Mouse (Mus musculus) cerebellum, postnatal 10 days (tissue): ENCODE results near the gene Adamts1.

ENCODE experiments used
- DNase-seq, 2 experiments: peaks; one replicate each; pipeline ENCODE4 v3.0.0; 2021; ENCODE audit warnings: mixed read lengths in 2 of 2

Adamts1 gene

DNA sequence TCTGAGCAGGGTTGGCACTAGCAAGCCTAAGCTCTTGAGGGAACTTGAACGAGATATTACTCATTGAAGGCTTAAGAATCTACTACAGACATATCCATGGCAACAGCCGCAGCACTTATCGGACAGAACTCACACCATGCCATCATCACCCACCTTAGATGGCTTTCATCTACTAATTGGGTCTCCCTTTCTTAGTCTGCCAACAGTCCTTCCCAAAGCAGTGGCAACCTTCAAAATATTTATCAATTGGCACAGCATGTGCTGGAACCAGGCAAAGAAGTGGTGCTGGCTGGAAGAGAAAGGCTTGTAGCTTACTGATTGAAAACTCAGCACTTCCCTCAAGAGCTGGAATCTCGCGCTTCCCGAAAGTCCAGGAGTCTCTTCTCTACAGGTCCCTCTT is 37.7 kb downstream of the Adamts1 start:
- no peak for DNase-seq

DNA sequence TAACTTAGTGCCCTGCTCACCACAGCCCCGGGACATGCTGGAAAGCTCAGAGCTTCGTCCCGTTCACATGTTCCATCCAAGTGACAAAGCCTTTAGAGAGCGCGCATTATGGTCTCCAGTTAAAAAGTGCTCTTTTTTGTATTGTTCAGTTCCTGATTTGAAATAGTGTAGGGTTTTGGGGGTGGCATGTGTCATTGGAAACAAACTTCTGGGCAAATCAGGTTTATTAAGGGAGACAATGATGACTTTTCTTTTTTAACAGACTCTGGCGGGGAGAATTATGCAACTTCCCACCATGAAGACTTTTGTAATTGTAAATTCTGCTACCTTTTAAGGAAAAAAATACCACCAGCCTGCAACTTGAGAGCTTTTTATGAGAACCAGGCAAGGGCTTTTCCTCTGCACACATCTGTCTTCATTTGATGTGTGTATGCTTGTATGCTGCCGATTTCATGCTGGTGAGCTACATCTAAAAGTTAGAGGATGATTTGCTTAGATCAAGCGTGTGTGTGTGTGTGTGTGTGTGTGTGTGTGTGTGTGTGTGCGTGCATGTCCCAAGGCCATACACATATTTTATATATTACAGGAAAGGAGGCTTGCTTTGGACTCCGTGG is 40.8 kb downstream of the Adamts1 start:
- DNase-seq, result no peak

DNA sequence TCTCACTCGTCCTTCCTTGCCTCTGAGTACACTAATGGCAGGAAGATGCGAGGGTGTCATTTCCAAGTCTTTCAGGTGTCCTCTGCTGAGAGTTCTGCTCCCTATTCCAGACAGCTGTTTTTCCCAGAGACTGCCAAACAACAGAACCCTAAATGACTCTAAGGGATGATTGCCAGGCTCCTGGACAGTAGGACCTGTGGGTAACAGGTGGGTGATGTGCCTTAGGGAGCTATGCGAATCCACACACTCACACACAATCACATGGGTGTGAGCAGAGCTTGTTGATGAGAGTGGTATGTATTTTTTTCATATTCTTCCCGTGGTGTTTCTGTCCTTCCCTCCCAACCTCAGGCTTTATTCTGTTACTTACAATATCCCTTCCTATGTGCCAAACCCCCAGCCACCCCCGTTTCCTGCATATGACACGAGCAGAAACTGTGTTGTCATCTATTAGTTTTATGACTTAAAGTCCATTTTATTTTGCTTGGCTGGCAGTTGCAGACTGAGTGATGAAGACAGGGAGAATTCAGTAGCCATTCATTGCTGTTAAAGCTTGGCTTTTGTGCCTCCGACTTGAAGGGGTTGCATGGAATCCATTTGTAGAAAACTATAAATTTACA is 41.8 kb downstream of the Adamts1 start:
- DNase-seq, result no peak

DNA sequence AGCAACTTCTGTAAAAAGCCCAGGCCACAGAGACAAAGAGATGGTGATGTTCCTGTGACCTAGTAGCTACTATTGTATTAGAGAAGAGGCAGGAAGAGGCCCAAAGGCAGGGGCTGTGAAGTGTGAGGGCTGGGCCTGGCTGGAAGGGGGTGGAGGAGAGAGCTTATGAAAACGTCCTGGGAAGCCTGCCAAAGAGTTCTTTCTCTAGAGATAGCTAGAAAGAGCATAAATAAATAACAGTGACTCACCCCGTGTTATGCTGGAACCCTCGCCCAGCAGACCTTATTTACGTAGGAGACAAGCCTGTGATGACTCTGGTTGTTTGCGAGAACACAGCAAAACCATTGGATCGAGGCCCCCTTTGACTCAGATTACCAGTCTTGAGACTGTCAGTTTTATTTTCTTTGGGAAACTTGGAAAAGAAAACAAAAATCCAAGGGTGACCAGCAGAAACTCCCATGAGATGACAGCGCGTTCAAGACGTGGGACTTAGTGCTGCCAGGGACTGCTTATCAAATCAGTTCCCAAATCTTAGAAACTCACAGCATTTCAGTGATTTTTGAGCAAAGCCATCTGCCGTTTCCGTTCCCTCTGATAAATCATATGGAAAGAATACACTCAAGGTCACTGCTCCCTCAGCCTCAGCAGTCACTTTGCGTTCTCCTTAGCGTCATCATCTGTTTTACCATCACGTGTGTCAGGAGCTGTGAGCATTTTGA is 46.7 kb downstream of the Adamts1 start:
- DNase-seq, result peak; percentile 47 to 49

DNA sequence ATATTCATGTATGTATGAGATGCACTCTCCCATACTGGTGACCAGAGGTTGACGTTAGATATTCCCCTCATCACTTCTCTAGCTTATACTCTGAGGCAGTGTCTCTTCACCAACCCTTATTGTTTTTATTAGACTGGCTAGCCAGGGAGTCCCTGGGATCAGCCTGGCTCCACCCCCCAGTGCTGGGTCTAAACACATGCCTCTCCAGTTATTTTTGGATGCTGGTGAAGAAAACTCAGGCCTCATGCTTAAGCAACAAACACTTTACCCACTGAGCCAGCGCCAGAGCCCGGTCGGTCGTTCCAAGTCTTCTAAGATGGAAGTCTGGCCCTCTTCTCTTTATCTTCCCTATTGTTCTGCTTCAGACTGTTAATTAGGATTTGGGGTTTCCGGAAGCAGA is 53.6 kb downstream of the Adamts1 start:
- DNase-seq, result no peak

DNA sequence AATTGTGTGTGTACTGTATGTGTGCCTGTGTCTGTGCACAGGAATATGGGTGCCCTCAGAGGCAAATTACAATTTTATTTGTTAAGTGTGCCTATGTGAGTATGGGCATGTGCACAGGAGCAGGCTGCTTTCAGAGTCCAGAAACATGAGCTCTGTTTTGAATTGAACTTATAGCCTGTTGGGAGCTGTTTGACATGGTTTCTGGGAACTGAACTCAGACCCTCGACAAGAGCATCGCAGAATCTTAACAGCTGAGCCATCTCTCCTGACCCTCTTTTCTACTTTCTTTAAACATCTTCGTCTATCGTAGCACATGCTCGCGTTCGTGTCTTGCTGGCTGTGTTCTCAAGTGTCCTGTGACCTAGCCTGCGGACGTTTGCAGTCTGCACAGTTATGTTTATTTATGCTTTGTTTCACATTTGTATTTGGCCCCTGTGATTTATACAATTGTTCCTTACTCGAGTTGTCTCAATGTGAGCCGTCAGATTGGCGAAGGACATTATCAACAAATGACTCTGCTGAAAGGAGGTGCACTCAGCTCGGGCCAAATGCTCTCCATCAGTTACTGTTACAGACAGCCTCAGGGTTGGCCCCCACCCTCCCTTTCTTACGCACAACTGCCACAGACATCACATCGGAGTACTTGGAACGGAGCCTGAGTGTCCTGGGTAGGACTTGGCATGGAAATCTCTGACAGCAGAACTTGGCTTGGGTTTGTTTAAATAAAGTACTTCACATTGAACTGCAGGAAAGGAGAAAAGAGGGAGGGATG is 55.1 kb downstream of the Adamts1 start:
- DNase-seq, result peak; percentile 85 to 92

DNA sequence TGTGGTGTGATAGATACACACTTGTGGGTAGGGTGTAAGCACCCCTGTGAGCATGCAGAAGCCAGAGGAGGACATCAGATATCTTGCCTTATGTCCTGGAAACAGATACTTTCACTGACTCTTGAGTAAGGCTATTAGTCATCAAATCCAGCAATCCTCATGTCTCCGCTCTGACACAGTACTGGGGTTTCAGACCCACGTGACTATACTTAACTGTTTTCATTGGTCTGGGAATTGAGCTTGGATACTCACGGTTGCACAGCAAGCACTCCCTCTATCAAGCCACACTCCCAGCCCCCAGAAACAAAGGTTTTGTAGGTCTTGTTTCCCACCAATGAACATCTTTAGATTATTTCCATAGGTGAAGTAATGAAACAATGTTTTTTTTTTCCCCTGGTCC is 56.5 kb downstream of the Adamts1 start:
- DNase-seq, result no peak
